In genomic region chr5:148224004-148224403, GRCm38 (mm10) we compare ENCODE assay signal across 26 mouse cellular contexts.
"Had no signal": no experiment of that assay in that cellular context is flagged by ENCODE, and none has a peak within 500 bp of the region (broad histone marks: within the 10 kb centered on the region; RNA-seq: fewer than 3 reads in every experiment).

No protein-coding gene starts in this region.

- H3K36me3 ChIP-seq: heart, embryonic 12.5 days; hindbrain, embryonic 10.5 days; hindbrain, embryonic 12.5 days; intestine, embryonic 15.5 days; limb, embryonic 10.5 days; limb, embryonic 12.5 days; liver, embryonic 13.5 days had no signal

- H3K4me1 ChIP-seq: heart, embryonic 12.5 days; hindbrain, embryonic 10.5 days; hindbrain, embryonic 12.5 days; intestine, embryonic 15.5 days; limb, embryonic 10.5 days; limb, embryonic 12.5 days; liver, embryonic 13.5 days had no signal

- ATAC-seq: hindbrain, embryonic 16.5 days; inflammation-experienced regulatory T-cells, adult 6 months; intestine, embryonic 15.5 days; intestine, postnatal 0 days had no signal

- H3K9me3 ChIP-seq: intestine, embryonic 15.5 days; limb, embryonic 10.5 days; limb, embryonic 12.5 days; liver, embryonic 13.5 days had no signal

- H3K27ac ChIP-seq: gastrocnemius, adult 2 months; heart, adult 2 months; hindbrain, embryonic 10.5 days; hindbrain, embryonic 12.5 days; hindbrain, embryonic 14.5 days; intestine, embryonic 15.5 days; layer of hippocampus, adult 2 months; left cerebral cortex, adult 2 months; limb, embryonic 10.5 days; limb, embryonic 12.5 days; liver, embryonic 13.5 days had no signal

- H3K4me2 ChIP-seq: heart, embryonic 12.5 days; hindbrain, embryonic 12.5 days; hindbrain, embryonic 14.5 days; intestine, embryonic 15.5 days; limb, embryonic 12.5 days; liver, embryonic 11.5 days; liver, embryonic 13.5 days had no signal

- H3K9ac ChIP-seq: heart, embryonic 12.5 days; hindbrain, embryonic 12.5 days; hindbrain, embryonic 14.5 days; intestine, embryonic 15.5 days; limb, embryonic 12.5 days; liver, embryonic 13.5 days had no signal

- H3K4me3 ChIP-seq: gastrocnemius, adult 2 months; heart, adult 2 months; heart, embryonic 12.5 days; hindbrain, embryonic 10.5 days; hindbrain, embryonic 12.5 days; intestine, embryonic 15.5 days; layer of hippocampus, adult 2 months; left cerebral cortex, adult 2 months; limb, embryonic 10.5 days; limb, embryonic 12.5 days; liver, embryonic 13.5 days had no signal

- H3K27me3 ChIP-seq: heart, embryonic 12.5 days; hindbrain, embryonic 12.5 days; intestine, embryonic 15.5 days; limb, embryonic 12.5 days; liver, embryonic 13.5 days had no signal

- DNase-seq: gastrocnemius, adult 2 months; gastrocnemius, postnatal 10 days; gastrocnemius, postnatal 25 days; heart, adult 2 months; heart, postnatal 10 days; heart, postnatal 4 days; kidney, adult 18-20 months; kidney, adult 8-10 months; kidney, postnatal 10 days; kidney, postnatal 25 days; kidney, postnatal 4 days; liver; liver, embryonic 13.5 days had no signal
